Mouse (Mus musculus) MEL (cell line): ENCODE measurements around the gene Dirc2. TPM values are rescaled to one million over a fixed set of nuclear protein-coding genes. Genes with fewer than 3 reads are reported as not detected.

Source experiments
- DNase-seq: peaks from one replicate; pipeline ENCODE4 v3.0.0; 2011; ENCODE audit warnings: low read depth, low spot score
- H3K27ac ChIP-seq: 2 replicates; pipeline ENCODE4 v1.5.1; 2012; ENCODE audit warnings: low read depth, mild to moderate bottlenecking, control low read depth, low read length, moderate library complexity; ENCODE audit not compliant: control insufficient read depth
- H3K27me3 ChIP-seq, 2 experiments: fragments of 150-350 bp in 1 of 2; sonication (generic) in 1 of 2; 2 replicates each; pipeline ENCODE4 v1.6.1; 2012; ENCODE audit warnings: low read length in 2 of 2, mild to moderate bottlenecking in 2 of 2, improper control_type of control experiment in 1 of 2, moderate library complexity in 1 of 2; ENCODE audit not compliant: insufficient read depth in 2 of 2, control insufficient read depth in 1 of 2
- H3K36me3 ChIP-seq, 2 experiments: 2 replicates each; pipeline ENCODE4 v1.6.1; 2012 to 2014; ENCODE audit warnings: low read length in 2 of 2, improper control_type of control experiment in 1 of 2, inconsistent platforms in 1 of 2, mild to moderate bottlenecking in 1 of 2; ENCODE audit not compliant: insufficient read depth in 2 of 2, control insufficient read depth in 1 of 2
- H3K4me1 ChIP-seq, 2 experiments: fragments of 150-350 bp in 1 of 2; sonication (generic) in 1 of 2; 2 replicates each; pipeline ENCODE4 v1.6.1; 2012; ENCODE audit warnings: low read length in 2 of 2, improper control_type of control experiment in 1 of 2, mild to moderate bottlenecking in 1 of 2; ENCODE audit not compliant: insufficient read depth in 2 of 2, control insufficient read depth in 1 of 2
- H3K4me3 ChIP-seq, 2 experiments: fragments of 150-350 bp in 1 of 2; sonication (generic) in 1 of 2; 2 replicates each; pipeline ENCODE4 v1.5.1; 2012; ENCODE audit warnings: low read depth in 2 of 2, low read length in 2 of 2, mild to moderate bottlenecking in 2 of 2, moderate library complexity in 2 of 2, control low read depth in 1 of 2, improper control_type of control experiment in 1 of 2; ENCODE audit not compliant: control insufficient read depth in 1 of 2, insufficient read depth in 1 of 2
- H3K79me2 ChIP-seq: 2 replicates; pipeline ENCODE4 v1.6.1; 2012; ENCODE audit warnings: mild to moderate bottlenecking, low read length, moderate library complexity; ENCODE audit not compliant: control insufficient read depth, poor library complexity, insufficient read depth
- H3K9ac ChIP-seq: 2 replicates; pipeline ENCODE4 v1.6.1; 2012; ENCODE audit warnings: low read depth, mild to moderate bottlenecking, control low read depth, low read length, moderate library complexity; ENCODE audit not compliant: control insufficient read depth, poor library complexity, severe bottlenecking
- H3K9me3 ChIP-seq: fragments of 150-350 bp; sonication (generic); replicated peaks from 2 replicates; pipeline ENCODE4 v1.6.1; 2012; ENCODE audit warnings: mild to moderate bottlenecking, low read length, improper control_type of control experiment, moderate library complexity; ENCODE audit not compliant: insufficient read depth
- BHLHE40 ChIP-seq: IDR thresholded peaks from 2 replicates; pipeline ENCODE4 v1.6.1; 2012; ENCODE audit warnings: low read depth, mild to moderate bottlenecking, inconsistent platforms, low read length, improper control_type of control experiment, borderline replicate concordance
- GATA1 ChIP-seq: IDR thresholded peaks from 2 replicates; pipeline ENCODE4 v1.6.1; 2011; ENCODE audit warnings: low read depth, low read length, improper control_type of control experiment
- JUND ChIP-seq: IDR thresholded peaks from 2 replicates; pipeline ENCODE4 v1.6.1; 2011; ENCODE audit warnings: low read depth, mild to moderate bottlenecking, improper control_type of control experiment, low read length
- MAX ChIP-seq: IDR thresholded peaks from 2 replicates; pipeline ENCODE4 v1.6.1; 2011; ENCODE audit warnings: low read length, improper control_type of control experiment
- MXI1 ChIP-seq: IDR thresholded peaks from 2 replicates; pipeline ENCODE4 v1.6.1; 2011; ENCODE audit warnings: mild to moderate bottlenecking, low read depth, low read length, improper control_type of control experiment
- NRF1 ChIP-seq: IDR thresholded peaks from 2 replicates; pipeline ENCODE4 v1.6.1; 2014; ENCODE audit warnings: low read depth, mild to moderate bottlenecking, inconsistent platforms, low read length, improper control_type of control experiment, moderate library complexity; ENCODE audit not compliant: poor library complexity, insufficient read depth, severe bottlenecking
- SMC3 ChIP-seq: IDR thresholded peaks from 2 replicates; pipeline ENCODE4 v1.6.1; 2011; ENCODE audit warnings: low read depth, low read length, improper control_type of control experiment
- TBP ChIP-seq: IDR thresholded peaks from 2 replicates; pipeline ENCODE4 v1.8.0; 2011; ENCODE audit warnings: low read depth, low read length, improper control_type of control experiment
- TCF12 ChIP-seq: IDR thresholded peaks from 2 replicates; pipeline ENCODE4 v1.6.1; 2014; ENCODE audit warnings: low read depth, mild to moderate bottlenecking, inconsistent platforms, low read length, improper control_type of control experiment, moderate library complexity
- USF2 ChIP-seq, 2 experiments: IDR thresholded peaks; 2 replicates each; pipeline ENCODE4 v1.6.1; 2011 to 2012; ENCODE audit warnings: improper control_type of control experiment in 2 of 2, low read length in 2 of 2, borderline replicate concordance in 1 of 2, inconsistent platforms in 1 of 2, low read depth in 1 of 2, mild to moderate bottlenecking in 1 of 2; ENCODE audit not compliant: insufficient read depth in 1 of 2
- ZNF384 ChIP-seq: IDR thresholded peaks from 2 replicates; pipeline ENCODE4 v1.6.1; 2012; ENCODE audit warnings: low read depth, mild to moderate bottlenecking, inconsistent platforms, low read length, improper control_type of control experiment
- polyA plus RNA-seq, 2 experiments: library from polyadenylated mRNA; stranded (reverse) in 1 of 2; unstranded in 1 of 2; fragments of >175 nt in 1 of 2; fragments of >200 nt in 1 of 2; gene quantifications; 2 replicates each; pipeline versions ENCODE4 v1.2.1 to v1.2.4; 2012; ENCODE audit warnings: low replicate concordance in 2 of 2, low read depth in 1 of 2; ENCODE audit not compliant: insufficient read length in 2 of 2, insufficient read depth in 1 of 2, missing spikeins in 1 of 2
- total RNA-seq: library from RNA; depleted of rRNA; stranded (reverse); fragments of 300-350 nt; gene quantifications from 2 replicates; pipeline ENCODE4 v1.2.3, GENCODE M21; 2012

Dirc2 gene
- total and polyA plus RNA-seq, 3 experiments = 1.6 to 4.1 TPM; not detected in 1

- TF ChIP-seq NRF1 (no peak), BHLHE40 (no peak)
Measured at GRCm38 (mm10) chr16:35784134-35784725, 15.1 kb upstream of the Dirc2 start (continued).

- peak; percentile 22 for DNase-seq
- H3K36me3 ChIP-seq = peaks cover 0 to 17% of the 10 kb centered on the region in 2 experiments; a peak in 2 of 4 replicates
- no peak overlapping the region for H3K27ac ChIP-seq
- 0 out of 2 replicates have a peak, but pooled peaks have one; percentile 8 for TF ChIP-seq GATA1
- TF ChIP-seq ZNF384 = 0 out of 2 replicates have a peak, but pooled peaks have one; percentile 44
- no peak for TF ChIP-seq MAX
- no peaks in the 10 kb centered on the region for H3K27me3 ChIP-seq
- H3K9me3 ChIP-seq = no peaks in the 10 kb centered on the region
- H3K4me3 ChIP-seq = no peak overlapping the region
- H3K79me2 ChIP-seq = peaks cover 2% of the 10 kb centered on the region; the same call in 1 of the 2 replicates
- H3K9ac ChIP-seq = no peak overlapping the region
- peaks cover 0 to 11% of the 10 kb centered on the region in 2 experiments; a peak in 3 of 4 replicates for H3K4me1 ChIP-seq
Measured at GRCm38 (mm10) chr16:35783207-35783573, 14.0 kb upstream of the Dirc2 start.

- TF ChIP-seq TBP = no peak
- no peak for TF ChIP-seq TCF12
- no peak for TF ChIP-seq MAX
- TF ChIP-seq USF2 (IDR thresholded peaks at IDR 0.05; ENCODE audit: borderline replicate concordance in 1 of 2, insufficient read depth in 1 of 2, low read depth in 1 of 2, low read length in 2 of 2) = no peak
- no peak for TF ChIP-seq MXI1
- no peak for TF ChIP-seq JUND
- no peak for TF ChIP-seq SMC3
- TF ChIP-seq, all 39 proteins: peak for 0
- no peak overlapping the region for H3K4me3 ChIP-seq
Measured at GRCm38 (mm10) chr16:35782451-35783206, 13.5 kb upstream of the Dirc2 start.

More at GRCm38 (mm10) chr16:35782451-35783206, 13.5 kb upstream of the Dirc2 start:
- H3K4me1 ChIP-seq = peaks cover 0 to 11% of the 10 kb centered on the region in 2 experiments; a peak in 3 of 4 replicates
- no peaks in the 10 kb centered on the region for H3K27me3 ChIP-seq
- H3K9ac ChIP-seq = no peak overlapping the region
- no peak overlapping the region for H3K27ac ChIP-seq
- peaks cover 2% of the 10 kb centered on the region; the same call in 1 of the 2 replicates for H3K79me2 ChIP-seq
- no peak for DNase-seq
- peaks cover 0 to 17% of the 10 kb centered on the region in 2 experiments; a peak in 2 of 4 replicates for H3K36me3 ChIP-seq
- H3K9me3 ChIP-seq = no peaks in the 10 kb centered on the region
